Mouse (Mus musculus): ENCODE results near the gene Gm9972.

DNA sequence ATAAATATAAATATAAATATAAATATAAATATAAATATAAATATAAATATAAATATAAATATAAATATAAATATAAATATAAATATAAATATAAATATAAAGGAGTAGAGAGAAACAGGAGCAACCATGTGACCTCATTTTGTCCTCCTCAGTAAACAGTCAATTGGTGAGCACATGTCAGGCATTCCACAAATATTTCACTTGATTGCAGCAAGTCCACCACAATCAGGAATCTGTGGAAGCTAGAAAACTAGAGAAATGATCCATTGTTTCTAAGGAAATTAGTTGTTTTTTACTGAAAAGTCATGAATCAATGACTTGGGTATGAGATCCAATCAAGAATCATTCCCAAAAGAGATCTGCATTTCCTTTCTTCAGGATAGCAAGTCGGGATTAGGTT is 5.7 kb upstream of the Gm9972 start:
- TF ChIP-seq POLR2A (IDR thresholded peaks at IDR 0.05; ENCODE audit: extremely low read depth, insufficient read depth, low read length) (no peak), CTCF (IDR thresholded peaks at IDR 0.05; ENCODE audit: extremely low read depth, insufficient read depth, low read length) (no peak)

Data from cortical plate, adult 2 months (tissue).